Mouse (Mus musculus): ENCODE data around the gene Olfr279.

DNA sequence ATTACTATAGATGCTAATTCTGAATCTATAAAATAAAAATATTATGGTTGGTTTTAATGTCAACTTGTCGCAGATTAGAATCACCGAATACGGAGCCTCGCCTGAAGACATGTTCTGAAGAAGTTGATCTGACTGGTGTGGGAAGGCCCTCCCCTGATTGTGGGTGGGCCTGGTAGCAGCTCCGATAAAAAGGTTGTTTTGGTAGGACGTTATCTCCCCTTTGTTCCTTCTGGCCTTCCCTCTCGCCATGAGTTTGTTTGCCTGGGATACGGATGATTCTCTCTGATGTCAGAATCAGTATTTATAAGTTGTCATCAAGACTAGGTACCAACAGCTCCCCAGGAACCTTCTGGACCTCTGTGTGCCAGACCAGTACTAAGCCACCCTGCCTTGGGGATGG lies 20.0 kb downstream of the Olfr279 start:
- TF ChIP-seq CTCF (IDR thresholded peaks at IDR 0.05; ENCODE audit: low read depth, low read length) (no peak), POLR2A (IDR thresholded peaks at IDR 0.05; ENCODE audit: borderline replicate concordance, low read depth, low read length) (no peak)
